Mouse (Mus musculus): ENCODE data around the gene Kcnn1. TPM values are rescaled to one million over a fixed set of nuclear protein-coding genes. Genes with fewer than 3 reads are reported as not detected.
A peak's percentile ranks its signal among the peaks of the same experiment; 100 is the strongest.
"Not testable (repeated sequence)": the region's sequence is repeated elsewhere in the genome, so short reads cannot be mapped to it uniquely, and the experiment has no call there.

Kcnn1 gene
- total RNA-seq, 2 experiments from 2014 or later = 2.5 to 3.0 TPM

DNA sequence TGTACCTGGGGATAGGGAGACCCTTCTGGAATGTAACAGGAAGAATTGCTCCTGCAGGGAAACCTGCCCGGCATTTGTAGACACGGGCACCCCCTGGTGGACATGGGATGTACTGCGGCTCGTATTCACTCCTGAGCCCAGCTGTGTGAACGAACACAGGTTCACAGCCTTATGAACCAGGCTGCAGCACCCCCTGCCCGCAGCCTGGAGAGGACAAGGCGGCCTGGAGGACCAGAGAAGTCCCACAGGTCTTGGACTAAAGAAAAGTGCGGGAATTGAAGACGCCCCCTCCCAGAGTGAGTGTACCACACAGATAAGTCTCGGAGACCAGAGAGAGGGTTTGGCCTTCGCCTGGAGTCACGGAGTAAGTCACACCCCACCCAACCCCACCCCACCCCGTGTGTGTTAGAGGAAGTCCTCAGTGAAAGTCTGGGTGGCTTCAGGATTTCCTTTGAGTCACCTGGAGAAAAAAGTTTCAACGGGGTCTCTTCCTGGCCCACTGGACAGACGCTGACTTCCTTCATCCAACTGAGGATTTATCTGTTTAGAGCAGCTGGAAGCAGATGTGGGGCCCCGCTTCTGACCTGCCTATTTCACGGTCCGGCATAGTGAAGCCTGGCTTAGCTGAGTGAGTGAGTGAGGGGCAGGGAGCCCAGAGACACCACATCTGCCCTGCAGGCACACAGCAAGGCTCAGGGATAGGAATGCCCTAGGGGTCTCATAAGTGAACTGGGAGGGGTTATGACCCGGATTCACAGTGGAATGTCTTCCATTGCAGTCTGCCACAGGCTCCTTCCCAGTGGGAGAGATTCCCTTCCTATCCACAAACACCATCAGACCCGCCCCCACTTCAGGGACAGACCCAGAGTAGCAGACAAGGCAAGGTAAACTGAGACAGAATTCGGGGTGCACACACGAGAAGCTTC, 21.6 kb downstream of the Kcnn1 start:
- peak; percentile 95 for DNase-seq

DNA sequence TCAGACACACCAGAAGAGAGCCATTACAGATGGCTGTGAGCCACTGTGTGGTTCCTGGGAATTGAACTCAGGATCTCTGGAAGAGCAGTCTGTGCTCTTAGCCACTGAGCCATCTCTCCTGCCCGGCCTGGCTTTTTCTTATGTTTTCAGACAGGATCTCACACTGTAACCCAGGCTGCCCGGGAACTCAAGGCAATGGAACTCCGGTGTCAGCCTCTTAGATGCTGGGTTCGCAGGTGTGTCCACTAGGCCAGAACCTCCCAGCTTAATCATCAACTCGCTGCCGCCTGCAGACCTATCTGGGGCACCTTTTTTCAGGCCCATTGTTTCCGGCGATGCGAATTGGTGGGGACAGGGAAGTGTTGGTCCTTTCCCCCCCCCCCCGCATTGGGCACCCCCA, 22.5 kb downstream of the Kcnn1 start:
- no peak for DNase-seq

DNA sequence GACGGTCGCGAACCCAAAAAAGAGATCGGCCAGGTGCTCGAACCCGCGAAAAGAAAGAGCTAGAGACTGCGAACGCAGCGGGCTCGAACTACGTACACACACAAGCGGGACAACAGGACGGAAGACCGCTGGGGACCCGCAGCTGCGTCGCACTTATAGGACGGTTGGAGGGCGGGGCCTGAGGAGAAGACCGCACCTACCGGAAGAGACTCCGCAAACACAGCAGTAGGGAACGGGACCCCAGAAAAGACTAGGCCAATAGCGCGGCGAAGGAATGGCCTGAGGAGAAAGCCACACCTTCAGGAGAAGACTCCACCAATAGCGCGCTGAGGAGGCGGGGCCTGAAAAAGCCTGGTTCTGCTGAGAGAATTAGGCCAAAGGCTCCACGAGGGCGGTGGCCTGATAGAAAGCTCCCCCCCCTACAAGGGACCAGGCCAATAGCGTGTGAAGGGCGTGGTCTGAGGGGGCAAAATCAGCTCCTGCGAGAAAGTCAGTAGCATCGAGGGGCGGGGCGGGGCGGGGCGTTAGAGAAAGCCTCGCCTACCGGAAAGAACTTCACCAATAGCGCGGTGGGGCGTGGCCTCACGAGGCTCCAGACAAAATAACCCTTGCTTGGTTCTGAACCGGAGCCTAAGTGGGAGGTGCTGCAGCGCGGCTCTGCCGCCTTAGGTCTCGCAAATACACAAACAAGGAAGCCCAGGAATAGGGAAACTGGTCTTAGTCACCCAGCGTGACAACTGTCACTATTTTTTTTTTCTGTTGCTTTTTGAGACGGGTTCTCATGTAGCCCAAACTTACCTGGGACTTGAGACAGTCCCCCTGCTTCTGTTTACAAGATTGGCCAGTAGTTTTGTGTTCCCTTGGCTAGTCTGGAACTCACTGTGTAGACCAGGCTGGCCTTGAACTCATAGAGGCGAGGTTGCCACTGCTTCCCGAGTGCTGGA, 23.4 kb downstream of the Kcnn1 start, which contains the start of gene Arrdc2:
Gene Arrdc2, minus strand, starts transcription at position 313 of the 944 bp plus-strand sequence.
- DNase-seq = peak; percentile 99

DNA sequence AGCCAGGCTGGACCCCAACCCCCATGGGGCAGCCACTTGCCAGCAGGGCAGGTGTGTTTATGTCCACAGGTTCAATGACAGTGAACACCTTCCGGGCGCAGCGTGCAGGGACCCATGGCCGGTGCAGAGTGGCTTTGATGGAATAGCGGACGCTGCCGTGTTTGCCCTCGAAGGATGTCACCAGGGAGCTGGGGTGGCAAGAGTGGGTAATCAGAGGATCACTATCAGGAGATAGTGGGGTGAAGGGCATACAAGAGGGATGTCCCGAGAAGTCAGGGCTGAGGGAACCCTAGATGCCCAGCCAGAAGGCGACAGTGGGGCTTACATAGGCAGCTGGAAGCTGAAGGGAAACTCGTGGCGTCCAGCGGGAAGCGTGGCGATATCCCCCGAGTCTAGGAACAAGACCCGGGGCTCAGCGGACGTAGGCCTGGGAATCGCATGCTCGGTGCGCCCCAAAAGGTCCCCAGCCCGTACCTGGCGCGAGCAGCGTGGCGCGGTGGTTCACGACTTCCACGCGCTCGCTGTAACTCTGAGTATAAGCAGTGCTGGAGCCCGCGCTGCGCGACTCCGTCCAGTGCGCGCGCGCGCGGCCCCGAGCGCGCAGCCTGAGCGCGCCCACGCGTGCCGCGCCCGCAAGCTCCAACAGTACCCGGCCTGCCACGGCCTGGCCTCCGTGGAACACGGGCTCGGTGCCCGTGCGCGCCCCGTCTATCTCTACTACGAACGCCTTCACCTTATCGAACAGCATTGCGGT, 24.2 kb downstream of the Kcnn1 start:
- no peak for DNase-seq

DNA sequence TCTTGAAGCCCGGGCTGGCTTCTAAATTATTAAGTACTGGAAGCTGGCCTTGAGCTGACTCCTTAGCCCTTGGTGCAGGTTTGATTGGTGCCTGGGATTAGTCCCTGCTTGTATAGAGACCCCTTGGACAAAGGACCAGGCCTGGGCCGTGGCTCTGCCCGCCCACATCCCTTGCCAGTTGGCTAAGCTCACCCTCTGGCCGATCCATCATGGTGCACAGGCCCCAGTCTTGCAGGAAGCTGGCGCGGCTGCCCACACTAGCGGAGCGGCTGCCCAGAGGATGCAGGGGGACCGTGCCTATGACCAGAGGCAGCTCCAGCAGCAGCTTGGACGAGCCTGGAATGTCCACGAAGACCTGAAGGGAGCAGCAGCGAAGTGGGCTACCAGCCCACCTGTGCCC, 26.4 kb downstream of the Kcnn1 start:
- DNase-seq = no peak

DNA sequence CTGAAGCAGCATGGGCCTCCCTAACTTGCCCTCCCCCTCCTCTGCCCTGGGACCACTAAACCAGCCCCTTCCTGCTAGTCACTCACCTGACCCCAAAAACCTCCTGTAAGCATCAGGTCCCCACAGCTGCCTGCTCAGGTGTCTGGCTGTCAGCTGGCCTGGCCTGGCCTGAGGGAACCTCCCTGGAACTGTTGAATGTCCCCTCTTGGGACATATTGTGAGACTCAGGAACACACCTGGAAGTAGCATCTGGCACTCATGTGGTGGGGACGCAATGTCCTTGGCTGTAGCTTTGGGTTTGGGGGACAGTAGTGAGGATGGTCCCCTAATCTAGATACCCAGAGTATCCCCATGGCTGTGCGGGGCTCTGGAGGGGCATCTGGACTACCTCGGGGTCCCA, 29.0 kb downstream of the Kcnn1 start:
- DNase-seq = no peak

DNA sequence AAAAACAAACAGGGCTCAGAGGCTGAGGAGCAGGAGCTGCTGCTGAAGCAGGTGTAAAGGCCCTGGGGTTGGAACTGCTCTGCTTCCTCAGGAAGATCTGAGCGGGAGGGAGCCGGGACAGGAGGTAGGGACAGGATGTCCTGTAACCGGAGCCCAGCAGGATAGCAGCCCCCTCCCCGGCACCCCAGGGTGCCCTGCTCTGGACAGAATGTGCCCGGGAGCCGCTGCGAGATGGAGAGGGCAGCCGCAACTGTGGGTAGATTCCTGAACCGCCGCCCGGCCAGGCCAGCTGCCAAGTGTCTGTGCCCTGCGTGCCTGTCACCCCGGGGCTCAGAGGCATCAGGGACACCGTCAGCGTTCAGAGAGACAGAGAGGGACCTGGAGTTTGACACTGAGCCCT, 29.5 kb downstream of the Kcnn1 start:
- peak; percentile 91 for DNase-seq

DNA sequence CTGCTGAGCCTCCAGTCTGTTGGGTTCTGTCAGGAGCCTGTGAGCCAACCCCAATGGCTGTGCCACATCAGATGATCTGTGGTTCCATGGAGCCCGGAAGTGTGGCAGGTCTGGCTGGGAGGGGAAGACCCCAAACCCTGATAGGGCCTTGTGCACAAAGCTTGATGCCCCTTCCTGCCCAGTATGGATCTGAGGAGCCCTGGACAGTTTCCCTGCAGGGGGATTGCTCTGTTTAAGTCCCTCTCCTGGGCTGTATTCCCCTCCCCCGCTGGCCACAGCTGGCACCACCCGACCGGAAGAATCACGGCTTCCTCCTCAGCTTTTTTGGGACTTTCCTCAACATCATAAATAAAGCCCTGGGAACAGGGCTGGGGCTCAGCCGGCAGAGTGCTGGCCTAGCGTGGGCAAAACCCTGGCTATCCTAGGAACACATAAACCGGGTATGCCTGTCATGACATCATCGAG, 30.0 kb downstream of the Kcnn1 start:
- DNase-seq = peak; percentile 41

DNA sequence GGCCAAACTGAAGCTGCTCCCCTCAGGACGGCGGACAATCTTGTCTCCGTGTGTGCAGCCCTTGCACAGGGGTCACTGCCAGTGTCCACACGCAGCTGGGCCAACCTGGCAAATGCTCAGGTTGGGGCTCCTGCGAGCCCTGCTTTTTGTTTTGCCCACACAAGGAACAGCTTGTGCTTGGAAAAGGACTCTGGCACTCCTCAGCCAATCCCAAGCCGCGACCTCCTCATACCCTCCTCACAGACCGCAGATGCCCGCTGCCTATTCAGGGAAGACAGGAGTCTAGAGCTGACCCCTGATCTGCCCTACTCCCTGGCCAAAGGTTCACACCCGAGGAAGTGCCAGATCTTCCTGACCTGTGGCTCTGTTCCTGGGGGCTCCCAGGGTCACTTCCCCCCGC, 30.7 kb downstream of the Kcnn1 start:
- no peak for DNase-seq

DNA sequence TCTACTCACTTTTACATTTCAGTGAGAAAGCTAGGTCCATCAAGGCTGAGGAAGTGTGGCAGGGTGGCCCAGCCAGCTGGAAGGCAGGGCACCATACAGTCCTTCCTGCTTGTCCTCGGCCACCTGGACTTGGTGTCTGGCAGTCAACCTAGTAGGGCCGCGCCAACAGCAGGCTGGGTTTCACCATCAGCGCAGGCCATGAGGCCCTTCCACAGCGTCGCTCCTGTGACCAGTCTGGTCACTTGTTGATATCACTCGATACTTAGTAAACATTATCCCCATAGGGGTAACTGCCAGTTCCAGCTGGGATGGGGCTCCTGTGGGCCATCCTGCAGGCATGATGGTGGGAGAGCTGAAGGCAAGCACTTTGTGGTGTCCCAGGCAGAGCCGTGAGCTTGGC, 31.5 kb downstream of the Kcnn1 start:
- no peak for DNase-seq

DNA sequence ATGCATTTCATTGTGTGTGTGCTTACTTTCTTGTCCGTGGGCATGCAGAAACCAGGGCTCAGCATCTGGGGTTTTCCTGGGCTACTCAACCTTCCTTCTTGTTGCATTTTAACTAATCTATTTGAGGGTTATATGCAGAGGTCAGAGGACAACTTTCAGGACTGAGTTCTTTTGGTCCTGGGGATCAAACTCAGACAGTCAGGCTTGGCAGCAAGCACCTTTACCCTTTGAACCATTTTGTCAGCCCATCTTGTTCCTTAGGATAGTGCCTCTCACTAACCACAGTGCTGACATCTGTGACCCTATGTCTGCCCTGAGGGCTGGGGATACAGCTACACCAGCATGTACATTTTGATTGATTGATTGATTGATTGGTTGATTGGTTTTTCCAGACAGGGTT, 35.3 kb downstream of the Kcnn1 start:
- DNase-seq = no peak

DNA sequence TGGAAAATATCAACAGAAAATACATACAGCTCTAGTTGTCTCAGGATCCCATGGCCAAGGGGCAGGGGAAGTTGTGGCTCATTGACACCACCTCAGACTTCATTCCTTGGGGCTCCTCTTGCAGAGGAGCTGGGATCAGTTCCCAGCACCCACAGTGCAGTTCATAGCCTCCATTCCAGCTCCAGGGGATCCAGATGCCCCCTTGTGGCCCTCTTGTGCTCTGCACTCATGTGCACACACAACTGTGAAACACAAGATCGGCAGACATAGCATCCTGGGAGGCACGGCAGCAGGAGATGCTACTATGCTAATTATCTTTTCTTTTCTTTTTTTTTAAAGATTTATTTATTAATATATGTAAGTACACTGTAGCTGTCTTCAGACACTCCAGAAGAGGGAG, 36.0 kb downstream of the Kcnn1 start:
- DNase-seq = no peak

DNA sequence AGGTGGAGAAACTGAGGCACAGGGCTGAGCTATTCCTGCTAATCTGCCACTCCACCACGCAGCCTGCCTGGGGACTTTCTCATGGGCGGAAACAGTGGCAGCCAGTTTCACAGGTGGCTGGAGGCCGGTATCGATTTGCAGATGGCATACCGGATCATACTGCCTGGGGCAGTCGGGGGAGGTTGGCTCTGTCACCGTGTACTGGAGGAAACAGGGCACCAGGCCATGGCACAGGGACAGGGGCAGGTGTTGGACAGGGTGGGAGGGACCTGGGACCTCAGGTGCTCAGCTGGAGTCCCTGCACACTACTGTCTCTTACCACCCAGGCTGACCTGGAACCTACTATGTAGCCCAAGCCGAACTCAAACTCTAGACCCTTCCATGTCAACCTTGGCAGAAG, 37.2 kb downstream of the Kcnn1 start:
- DNase-seq = no peak

DNA sequence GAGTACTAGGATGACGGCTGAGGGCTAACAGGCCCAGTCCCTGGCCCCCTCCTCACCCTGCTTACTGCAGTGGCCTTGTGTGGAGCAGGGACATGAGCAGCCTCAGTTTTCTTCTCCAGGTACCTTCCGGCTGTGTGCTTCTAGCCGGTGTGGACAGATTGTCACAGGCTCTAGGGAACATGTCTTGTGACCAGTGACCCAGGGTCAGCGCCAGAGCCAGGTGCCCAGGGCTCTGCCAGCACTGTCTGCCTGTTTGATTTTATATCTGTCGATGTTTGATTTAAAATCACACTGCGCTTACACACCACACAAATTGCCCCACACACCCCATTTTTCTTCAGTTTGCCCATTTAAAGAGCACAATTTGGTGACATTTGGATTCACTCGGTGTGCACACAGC, 39.3 kb downstream of the Kcnn1 start:
- DNase-seq = no peak

DNA sequence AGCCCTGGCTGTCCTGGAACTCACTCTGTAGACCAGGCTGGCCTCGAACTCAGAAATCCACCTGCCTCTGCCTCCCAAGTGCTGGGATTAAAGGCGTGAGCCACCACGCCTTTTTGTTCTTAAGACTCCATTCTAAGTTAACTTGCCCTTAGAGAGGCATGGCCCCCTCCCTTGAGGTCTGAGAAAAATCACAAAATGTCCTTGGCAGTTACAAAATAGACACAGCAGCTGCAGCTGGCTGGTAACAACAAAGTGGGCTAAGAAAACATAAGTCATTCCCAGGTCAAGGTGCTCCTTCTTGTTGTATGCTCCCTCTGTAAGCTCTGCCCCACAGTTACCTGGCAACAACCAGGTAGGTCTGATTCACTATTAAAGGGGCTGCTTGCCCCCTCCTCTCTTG, 40.5 kb downstream of the Kcnn1 start:
- not testable (repeated sequence) for DNase-seq

DNA sequence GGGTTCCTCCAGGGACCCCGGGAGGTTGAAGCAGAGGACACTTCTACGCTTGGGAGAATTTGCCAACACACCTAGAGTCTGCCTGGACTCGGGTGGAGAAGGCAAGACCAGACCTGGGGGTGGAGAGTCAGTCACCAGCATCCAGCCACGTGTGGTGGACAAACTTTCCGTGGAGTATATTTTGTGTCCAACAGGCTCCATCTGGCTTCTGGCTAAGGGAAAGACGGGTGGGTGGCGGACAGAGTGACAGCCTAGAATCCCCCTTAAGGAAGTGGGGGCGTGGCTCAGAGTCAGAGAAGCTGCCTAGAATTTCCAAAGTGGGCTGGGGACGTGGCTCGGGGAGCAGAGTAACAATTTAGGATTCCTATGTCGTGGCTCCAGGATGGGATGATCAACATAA, 41.1 kb downstream of the Kcnn1 start:
- no peak for DNase-seq

DNA sequence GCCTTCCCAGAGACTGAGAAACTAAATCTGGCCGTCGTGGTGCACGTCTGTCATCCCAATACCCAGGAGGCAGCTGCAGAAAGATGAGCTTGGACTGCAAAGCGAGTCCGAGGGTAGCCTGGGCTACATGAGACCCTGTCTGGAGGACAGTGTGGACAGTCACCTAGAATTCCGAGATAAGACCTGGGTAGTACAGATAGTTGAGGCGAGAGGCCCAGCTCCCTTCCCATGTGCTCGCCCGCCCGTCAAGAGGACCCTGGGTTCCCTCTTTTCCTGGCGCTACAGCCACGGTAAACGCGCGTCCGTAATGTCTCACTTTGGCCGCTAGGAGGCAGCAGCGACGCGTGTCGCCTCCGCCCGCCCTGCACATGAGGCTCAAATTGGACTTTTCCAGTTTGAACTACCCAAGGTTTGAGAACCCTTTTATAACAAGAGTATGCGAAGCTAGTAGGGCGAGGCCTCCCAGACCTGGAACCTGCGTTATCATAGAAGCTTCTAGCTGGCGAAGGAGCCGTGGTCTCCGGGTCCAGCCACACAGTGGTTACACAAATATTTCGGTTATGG, 41.6 kb downstream of the Kcnn1 start:
- peak; percentile 82 for DNase-seq

DNA sequence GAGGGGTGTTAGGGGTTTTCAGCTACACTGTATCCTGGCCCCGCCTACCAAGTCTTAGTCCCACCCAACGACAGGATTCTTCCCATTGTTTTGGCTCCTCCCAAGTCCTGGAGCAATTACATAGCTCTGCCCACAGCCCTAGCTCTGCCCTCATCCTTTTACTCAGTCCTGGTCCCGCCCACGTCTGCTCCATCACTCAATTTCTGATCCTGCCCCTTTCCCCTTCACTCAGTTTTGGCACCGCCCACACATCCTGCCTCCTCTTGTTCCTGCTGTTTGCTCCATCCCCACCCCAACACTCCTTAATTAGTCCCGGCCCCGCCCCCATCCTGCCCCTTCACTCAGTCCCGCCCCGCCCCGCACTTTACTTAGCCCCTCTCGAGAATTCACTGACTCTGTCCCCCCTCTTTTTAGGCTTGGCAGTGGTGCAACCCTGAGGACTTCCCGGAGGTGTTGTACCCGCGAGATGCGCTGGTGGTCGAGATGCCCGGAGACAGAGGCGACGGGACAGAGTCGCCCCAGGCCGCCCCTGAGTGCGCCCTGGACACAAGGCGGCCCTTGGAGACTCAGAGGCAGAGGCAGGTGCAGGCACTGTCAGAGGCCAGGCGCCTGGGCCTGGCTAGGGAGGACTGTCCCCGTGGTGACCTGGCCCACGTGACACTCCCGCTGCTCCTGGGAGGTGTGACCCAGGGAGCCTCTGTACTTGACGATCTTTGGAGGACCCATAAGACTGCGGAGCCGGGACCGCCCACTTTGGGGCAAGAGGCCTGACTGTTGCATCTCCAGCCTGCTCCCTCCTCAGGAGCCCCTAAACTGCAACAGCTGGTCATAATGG, 42.7 kb downstream of the Kcnn1 start:
- peak; percentile 74 for DNase-seq

DNA sequence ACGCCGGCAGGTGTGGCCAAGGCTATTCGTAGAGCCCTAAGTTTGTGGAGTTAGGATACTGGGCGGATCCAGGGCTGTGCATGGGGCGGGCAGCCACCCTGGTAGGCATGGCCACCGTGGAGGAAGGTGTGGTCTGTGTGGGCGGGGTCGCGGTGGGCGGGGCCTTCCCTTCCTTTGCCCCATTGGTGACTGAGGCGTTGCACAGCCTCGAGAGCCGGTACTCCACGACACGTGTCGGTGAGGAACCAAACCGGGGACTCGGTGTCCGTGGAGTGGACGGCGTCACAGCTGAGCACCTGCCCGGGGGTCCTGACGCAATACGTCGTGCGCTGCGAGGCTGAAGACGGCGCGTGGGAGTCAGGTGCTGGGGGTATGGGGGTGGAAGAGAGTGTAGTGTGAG, 46.4 kb downstream of the Kcnn1 start:
- DNase-seq = no peak

DNA sequence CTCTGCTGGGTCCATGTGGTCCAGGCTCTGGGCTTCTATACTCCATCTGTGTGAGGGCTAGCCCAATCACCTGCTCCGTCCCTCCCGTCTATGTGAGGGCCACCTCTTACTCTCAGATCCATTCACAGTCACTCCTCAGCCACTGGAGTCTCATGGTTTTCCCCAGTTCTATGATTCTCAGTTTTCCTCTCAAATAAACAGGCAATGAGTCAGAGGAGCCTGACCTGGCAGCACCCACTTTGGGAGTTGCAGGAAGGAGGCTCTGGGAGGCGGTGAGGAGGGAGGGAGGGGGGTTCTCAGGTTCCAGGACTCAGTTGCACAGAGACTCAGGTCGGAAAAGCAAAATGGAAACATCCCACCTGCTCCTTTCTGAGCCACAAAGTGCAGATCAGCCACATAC, 50.2 kb downstream of the Kcnn1 start:
- DNase-seq = no peak

DNA sequence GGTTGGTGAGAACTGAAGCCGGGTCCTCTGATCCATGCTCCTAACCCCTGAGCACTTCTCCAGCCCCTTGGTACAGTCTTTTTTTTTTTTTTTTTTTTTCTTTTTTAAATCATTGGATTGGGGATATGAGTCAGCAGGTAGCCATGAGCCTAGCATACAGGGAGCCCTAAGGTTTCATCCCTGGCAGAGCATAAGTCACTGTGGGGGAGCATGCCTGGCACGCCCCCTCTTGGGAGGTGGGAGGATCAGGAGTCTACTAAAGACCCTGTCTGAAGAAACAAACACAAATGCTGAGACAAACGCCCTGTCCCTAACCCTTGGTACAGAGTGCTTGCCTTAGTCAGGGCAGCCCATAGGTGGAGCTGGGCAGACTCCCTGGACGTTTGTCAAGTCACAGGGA, 51.0 kb downstream of the Kcnn1 start:
- DNase-seq = no peak
